Mouse (Mus musculus): ENCODE results near the gene Igbp1b.
A peak's percentile ranks its signal among the peaks of the same experiment; 100 is the strongest.

Igbp1b gene

GRCm38 (mm10) chr6:138658516-138658915 is at the start of gene Igbp1b:
Igbp1b (minus strand) TSS chr6:138658544.
- DNase-seq (ENCODE audit: low spot score): no peak

- no peak for DNase-seq (ENCODE audit: low spot score)
Observed at GRCm38 (mm10) chr6:138682959-138683358, 24.6 kb upstream of the Igbp1b start.

- DNase-seq (ENCODE audit: low spot score): peak; percentile 16
Observed at GRCm38 (mm10) chr6:138672704-138673141, 14.4 kb upstream of the Igbp1b start.

GRCm38 (mm10) chr6:138665416-138665815 is 7.1 kb upstream of the Igbp1b start:
- no peak for DNase-seq (ENCODE audit: low spot score)

GRCm38 (mm10) chr6:138645604-138646003 is 12.7 kb downstream of the Igbp1b start:
- DNase-seq (ENCODE audit: low spot score): no peak

GRCm38 (mm10) chr6:138639351-138639750 is 19.0 kb downstream of the Igbp1b start:
- no peak for DNase-seq (ENCODE audit: low spot score)

GRCm38 (mm10) chr6:138620786-138621185 is 37.6 kb downstream of the Igbp1b start:
- DNase-seq (ENCODE audit: low spot score): no peak

GRCm38 (mm10) chr6:138618396-138618795 is 39.9 kb downstream of the Igbp1b start:
- DNase-seq (ENCODE audit: low spot score): no peak
